Mouse (Mus musculus) adrenal gland, postnatal 25 days (tissue): ENCODE measurements around the gene Phactr2. TPM values are rescaled to one million over a fixed set of nuclear protein-coding genes. Genes with fewer than 3 reads are reported as not detected.
"Not testable (repeated sequence)": the region's sequence is repeated elsewhere in the genome, so short reads cannot be mapped to it uniquely, and the experiment has no call there.

Experiments
- DNase-seq: peaks from one replicate; pipeline ENCODE4 v3.0.0; 2021; ENCODE audit warnings: mixed read lengths
- long read RNA-seq: library from polyadenylated mRNA; stranded (forward); transcript quantifications from one replicate; pipeline ENCODE4 v2.0.0, GENCODE M21; 2021
- total RNA-seq: library from RNA; stranded (reverse); gene quantifications from 2 replicates; pipeline ENCODE4 v1.2.3, GENCODE M21; 2021

The Phactr2 gene
- 24.0 and 30.6 TPM in 2 replicates for total RNA-seq
- long read RNA-seq, partial matches to known transcripts: 2 of 10 reads
- long read RNA-seq, other reads (novel, unspliced or antisense): 6 of 10 reads

- peak; percentile 46 for DNase-seq
Observed at GRCm38 (mm10) chr10:13473833-13474567, at the start of gene Phactr2. TSS of gene Phactr2 (minus strand) at chr10:13474412.

- DNase-seq: no peak
Observed at GRCm38 (mm10) chr10:13521857-13522256, 47.6 kb upstream of the Phactr2 start.

- DNase-seq: no peak
Observed at GRCm38 (mm10) chr10:13502371-13502770, 28.2 kb upstream of the Phactr2 start.

GRCm38 (mm10) chr10:13501533-13501932 lies 27.3 kb upstream of the Phactr2 start:
- not testable (repeated sequence) for DNase-seq

- DNase-seq: peak; percentile 88
Observed at GRCm38 (mm10) chr10:13500938-13501496, 26.8 kb upstream of the Phactr2 start.

GRCm38 (mm10) chr10:13500473-13500872 lies 26.3 kb upstream of the Phactr2 start:
- DNase-seq: no peak

GRCm38 (mm10) chr10:13499331-13499730 lies 25.1 kb upstream of the Phactr2 start, which contains the start of gene Fuca2:
TSS of gene Fuca2 (plus strand) at chr10:13499540.
- no peak for DNase-seq

GRCm38 (mm10) chr10:13496315-13496714 lies 22.1 kb upstream of the Phactr2 start:
- DNase-seq: no peak

- DNase-seq: no peak
Observed at GRCm38 (mm10) chr10:13493978-13494686, 19.9 kb upstream of the Phactr2 start.

GRCm38 (mm10) chr10:13489671-13490070 lies 15.5 kb upstream of the Phactr2 start:
- DNase-seq: peak; percentile 26

- DNase-seq: no peak
Observed at GRCm38 (mm10) chr10:13485958-13486357, 11.7 kb upstream of the Phactr2 start.

- DNase-seq: no peak
Observed at GRCm38 (mm10) chr10:13479341-13479740, 5.1 kb upstream of the Phactr2 start.

- no peak for DNase-seq
Observed at GRCm38 (mm10) chr10:13475121-13475520, 909 bp upstream of the Phactr2 start.

- no peak for DNase-seq
Observed at GRCm38 (mm10) chr10:13474568-13474955, 350 bp upstream of the Phactr2 start.

- DNase-seq: no peak
Observed at GRCm38 (mm10) chr10:13473287-13473832, 852 bp downstream of the Phactr2 start.

- no peak for DNase-seq
Observed at GRCm38 (mm10) chr10:13470236-13470635, 4.0 kb downstream of the Phactr2 start.

GRCm38 (mm10) chr10:13468025-13468529 lies 6.1 kb downstream of the Phactr2 start:
- DNase-seq: not testable (repeated sequence)

- DNase-seq: peak; percentile 12
Observed at GRCm38 (mm10) chr10:13466925-13467324, 7.3 kb downstream of the Phactr2 start.

- DNase-seq: not testable (repeated sequence)
Observed at GRCm38 (mm10) chr10:13464295-13464694, 9.9 kb downstream of the Phactr2 start.

- DNase-seq: no peak
Observed at GRCm38 (mm10) chr10:13453200-13453990, 20.8 kb downstream of the Phactr2 start.

- DNase-seq: no peak
Observed at GRCm38 (mm10) chr10:13451640-13452039, 22.6 kb downstream of the Phactr2 start.
